Mouse (Mus musculus) small intestine, adult 2 months (tissue): Measurements from ENCODE around the gene 4930452B06Rik. TPM values are rescaled to one million over a fixed set of nuclear protein-coding genes. Genes with fewer than 3 reads are reported as not detected.

Source experiments
- H3K27ac ChIP-seq: fragments of 200-500 bp; 2 replicates; pipeline ENCODE4 v1.5.1; 2012; ENCODE audit warnings: low read depth, low read length, control low read depth, inconsistent platforms; ENCODE audit not compliant: insufficient read depth
- H3K27me3 ChIP-seq: fragments of 200-500 bp; 2 replicates; pipeline ENCODE4 v1.6.1; 2012; ENCODE audit warnings: mild to moderate bottlenecking, moderate library complexity, low read length, inconsistent platforms; ENCODE audit not compliant: control insufficient read depth, insufficient read depth
- H3K36me3 ChIP-seq: fragments of 200-500 bp; 2 replicates; pipeline ENCODE4 v1.6.1; 2012; ENCODE audit warnings: mild to moderate bottlenecking, low read length, control low read depth, inconsistent platforms; ENCODE audit not compliant: control insufficient read depth, insufficient read depth
- H3K4me1 ChIP-seq: fragments of 200-500 bp; 2 replicates; pipeline ENCODE4 v1.6.1; 2012; ENCODE audit warnings: low read length, inconsistent platforms, mixed read lengths; ENCODE audit not compliant: control insufficient read depth, insufficient read depth, insufficient read length
- H3K4me3 ChIP-seq: fragments of 200-500 bp; 2 replicates; pipeline ENCODE4 v1.5.1; 2012; ENCODE audit warnings: low read depth, mild to moderate bottlenecking, control low read depth, inconsistent platforms, low read length, moderate library complexity
- CTCF ChIP-seq: fragments of 200-500 bp; IDR thresholded peaks from 2 replicates; pipeline ENCODE4 v1.5.1; 2012; ENCODE audit warnings: low read depth, mild to moderate bottlenecking, control low read depth, inconsistent platforms, low read length, moderate library complexity, mixed read lengths; ENCODE audit not compliant: insufficient replicate concordance, insufficient read length; ENCODE audit errors: extremely low read depth
- POLR2A ChIP-seq: fragments of 200-500 bp; IDR thresholded peaks from 2 replicates; pipeline ENCODE4 v1.6.1; 2012; ENCODE audit warnings: low read depth, mild to moderate bottlenecking, control low read depth, inconsistent platforms, low read length, moderate library complexity
- WGBS: fragments of 180-500 bp; shearing (Covaris S2); methylation state at CpG from one replicate; pipeline ENCODE4 v1.1.7; 2018; 5-methylcytosine and 5-hydroxymethylcytosine counted together
- polyA plus RNA-seq: library from polyadenylated mRNA; depleted of rRNA; stranded (reverse); fragments of >200 nt; gene quantifications from 2 replicates; pipeline ENCODE4 v1.2.3, GENCODE M21; 2012

The 4930452B06Rik gene
- polyA plus RNA-seq, 1 experiment, result 0.06 TPM

DNA sequence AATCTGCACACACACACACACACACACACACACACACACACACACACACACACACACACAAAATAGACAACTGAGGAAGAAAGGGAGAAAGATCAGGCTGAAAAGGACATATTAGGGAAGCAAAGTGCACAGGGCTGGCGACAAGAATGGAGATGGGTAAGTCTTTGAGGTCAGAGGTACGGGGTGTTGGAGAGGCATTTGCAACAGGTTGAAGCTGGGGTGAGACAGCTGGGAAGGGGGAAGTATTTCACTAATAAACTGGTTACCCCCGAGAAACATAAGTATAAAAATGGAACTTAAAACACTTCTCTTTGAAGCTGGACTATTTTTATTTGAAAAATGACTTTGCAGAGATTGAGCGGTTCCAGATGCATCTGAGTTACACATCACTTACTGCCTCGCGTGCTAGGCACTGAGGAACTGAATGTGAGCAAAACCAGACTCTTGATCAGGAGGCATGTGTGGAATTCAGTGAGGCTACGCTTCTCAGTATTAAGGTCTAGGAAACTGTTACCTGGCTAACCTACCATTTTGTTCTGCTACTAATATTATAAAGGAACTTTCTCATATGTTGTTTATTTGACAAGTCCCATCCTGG lies 270.3 kb downstream of the 4930452B06Rik start:
- WGBS, result 82% methylated on average over 7 of the region's 7 CpGs

GRCm38 (mm10) chr14:8392181-8392825 lies 273.7 kb downstream of the 4930452B06Rik start:
- TF ChIP-seq CTCF (no peak), POLR2A (no peak)

More for the DNA sequence above, 270.3 kb downstream of the 4930452B06Rik start:
- H3K27me3 ChIP-seq, result no peaks in the 10 kb centered on the region
- H3K27ac ChIP-seq, result no peak overlapping the region
- TF ChIP-seq CTCF, result no peak
- TF ChIP-seq POLR2A, result no peak
- H3K4me3 ChIP-seq, result no peak overlapping the region
- peaks cover 12% of the 10 kb centered on the region; the same call in 1 of the 2 replicates for H3K4me1 ChIP-seq
- H3K36me3 ChIP-seq, result no peaks in the 10 kb centered on the region

More at GRCm38 (mm10) chr14:8392181-8392825, 273.7 kb downstream of the 4930452B06Rik start:
- H3K27ac ChIP-seq, result no peak overlapping the region
- H3K27me3 ChIP-seq, result no peaks in the 10 kb centered on the region
- peaks cover 9% of the 10 kb centered on the region; the same call in 1 of the 2 replicates for H3K4me1 ChIP-seq
- no peak overlapping the region for H3K4me3 ChIP-seq
- H3K36me3 ChIP-seq, result no peaks in the 10 kb centered on the region
- 41% methylated on average over 6 of the region's 6 CpGs for WGBS
